Mouse (Mus musculus) neural tube, embryonic 14.5 days (tissue): ENCODE measurements around the gene Kcnc1. TPM values are rescaled to one million over a fixed set of nuclear protein-coding genes. Genes with fewer than 3 reads are reported as not detected.
A peak's percentile ranks its signal among the peaks of the same experiment; 100 is the strongest.

Experiments
- ATAC-seq: fragments of 200-750 bp; cut with Nextera tagmentation; 2 replicates; pipeline ENCODE4 v1.8.0; 2017; ENCODE audit warnings: low read depth, mild to moderate bottlenecking, moderate TSS enrichment, moderate library complexity
- H3K27ac ChIP-seq: fragments of 300-500 bp; sonication (generic); 2 replicates; pipeline ENCODE4 v1.5.1; 2014; ENCODE audit warnings: low read depth, mild to moderate bottlenecking, control low read depth, low read length, moderate library complexity, mixed read lengths
- H3K27me3 ChIP-seq: fragments of 300-500 bp; sonication (generic); 2 replicates; pipeline ENCODE4 v1.6.1; 2014; ENCODE audit warnings: low read length; ENCODE audit not compliant: control insufficient read depth, insufficient read depth
- H3K36me3 ChIP-seq: fragments of 300-500 bp; sonication (generic); 2 replicates; pipeline ENCODE4 v1.6.1; 2014; ENCODE audit warnings: low read length, mixed read lengths; ENCODE audit not compliant: control insufficient read depth, insufficient read depth
- H3K4me1 ChIP-seq: fragments of 300-500 bp; sonication (generic); 2 replicates; pipeline ENCODE4 v1.6.1; 2014; ENCODE audit warnings: low read length; ENCODE audit not compliant: control insufficient read depth, insufficient read depth
- H3K4me2 ChIP-seq: fragments of 300-500 bp; sonication (generic); 2 replicates; pipeline ENCODE4 v1.6.1; 2014; ENCODE audit warnings: mild to moderate bottlenecking, low read depth, low read length, control low read depth
- H3K4me3 ChIP-seq: fragments of 300-500 bp; sonication (generic); 2 replicates; pipeline ENCODE4 v1.5.1; 2014; ENCODE audit warnings: low read depth, low read length, control low read depth, mixed read lengths
- H3K9ac ChIP-seq: fragments of 300-500 bp; sonication (generic); replicated peaks from 2 replicates; pipeline ENCODE4 v1.6.1; 2014; ENCODE audit warnings: low read depth, mild to moderate bottlenecking, control low read depth, low read length, mixed read lengths
- H3K9me3 ChIP-seq: fragments of 300-500 bp; sonication (generic); 2 replicates; pipeline ENCODE4 v1.6.1; 2016; ENCODE audit warnings: low read length; ENCODE audit not compliant: control insufficient read depth
- WGBS: fragments of 180-500 bp; shearing (Covaris S2); extraction: QIAGEN DNeasy Blood & Tissue Kit; methylation state at CpG from one replicate; pipeline ENCODE4 v1.1.7; 2014; 5-methylcytosine and 5-hydroxymethylcytosine counted together
- polyA plus RNA-seq: library from polyadenylated mRNA; unstranded; fragments of >200 nt; fragmentation: Nextera tagmentation; extraction: Ambion mirVana; gene quantifications from 2 replicates; pipeline ENCODE4 v1.2.1, GENCODE M21; 2014

The Kcnc1 gene
- polyA plus RNA-seq, 1 experiment from 2014 or later, result 20.5 TPM

GRCm38 (mm10) chr7:46448922-46449645 lies 52.8 kb downstream of the Kcnc1 start:
- no peaks in the 10 kb centered on the region for H3K36me3 ChIP-seq
- H3K4me3 ChIP-seq, result no peak overlapping the region
- H3K4me1 ChIP-seq, result peaks cover 24% of the 10 kb centered on the region
- peak overlapping the region; percentile 67 for H3K27ac ChIP-seq
- H3K9me3 ChIP-seq, result no peaks in the 10 kb centered on the region
- H3K9ac ChIP-seq, result no peak overlapping the region
- H3K27me3 ChIP-seq, result no peaks in the 10 kb centered on the region
- WGBS, result 45% methylated on average over 6 of the region's 6 CpGs
- ATAC-seq, result peak; percentile 75
- H3K4me2 ChIP-seq, result no peak overlapping the region

DNA sequence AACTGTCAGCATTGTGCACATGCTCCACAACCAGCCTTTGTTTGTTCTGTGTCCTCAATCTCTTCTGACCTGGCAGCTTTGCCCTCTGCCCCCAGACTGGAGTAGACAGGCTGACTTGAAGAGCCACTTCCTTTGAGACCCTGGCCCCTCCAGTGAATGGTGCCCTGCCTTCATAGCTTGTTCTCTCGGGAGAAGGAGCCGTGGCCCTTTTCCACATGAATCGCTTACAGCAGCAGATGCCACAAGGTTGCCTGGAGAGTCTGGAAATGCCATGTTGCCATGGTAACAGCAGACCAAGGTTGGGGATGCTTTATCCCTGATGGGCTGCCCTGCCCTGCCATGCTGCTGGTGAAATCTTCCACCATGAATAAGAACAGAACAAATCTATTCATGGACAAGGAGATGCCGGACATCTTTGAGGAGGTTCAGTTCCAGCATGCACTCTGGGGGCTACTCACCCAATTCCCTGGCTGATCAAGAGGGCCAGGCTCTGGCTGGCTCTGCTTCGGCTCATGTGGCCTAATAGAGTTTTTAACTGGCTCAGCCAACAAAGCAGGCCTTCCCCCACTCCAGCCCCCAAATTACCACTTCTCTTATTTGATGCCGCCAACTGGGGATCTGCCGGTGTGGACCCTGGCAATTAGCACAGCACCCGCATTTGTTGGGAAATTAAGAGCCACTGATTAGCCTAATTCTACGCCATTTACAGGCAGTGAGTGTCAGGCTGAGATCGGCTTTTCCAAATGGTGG lies 57.8 kb downstream of the Kcnc1 start:
- Histone ChIP-seq H3K4me1 (peaks cover 20% of the 10 kb centered on the region), H3K4me2 (no peak overlapping the region), H3K27ac (peak overlapping the region; percentile 66), H3K27me3 (no peaks in the 10 kb centered on the region), H3K9ac (no peak overlapping the region), H3K4me3 (no peak overlapping the region), H3K36me3 (no peaks in the 10 kb centered on the region), H3K9me3 (no peaks in the 10 kb centered on the region)
- peak; percentile 91 for ATAC-seq
- 13% methylated on average over 10 of the region's 10 CpGs for WGBS

DNA sequence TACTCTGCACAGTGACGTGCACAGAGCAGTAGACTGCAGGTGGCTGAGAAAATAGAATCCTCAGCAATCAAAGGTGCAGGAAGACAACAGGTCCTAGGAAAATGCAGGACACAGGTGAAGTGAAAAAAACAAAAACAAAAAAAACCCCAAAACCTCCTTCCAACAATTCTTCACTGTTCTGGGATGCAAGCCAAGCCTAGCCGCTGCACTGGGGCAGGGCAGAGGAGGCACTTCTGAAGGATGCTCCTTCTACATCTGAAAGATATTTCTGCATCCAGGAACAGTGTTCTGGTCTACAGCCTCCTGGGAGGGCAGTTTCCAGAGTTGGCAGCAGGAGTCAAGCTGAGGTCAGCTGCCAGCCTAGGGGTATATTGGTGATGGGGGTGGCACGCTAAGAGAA lies 61.6 kb downstream of the Kcnc1 start:
- Histone ChIP-seq H3K9me3 (no peaks in the 10 kb centered on the region), H3K27me3 (no peaks in the 10 kb centered on the region), H3K36me3 (no peaks in the 10 kb centered on the region), H3K27ac (no peak overlapping the region), H3K4me3 (no peak overlapping the region), H3K9ac (no peak overlapping the region), H3K4me1 (peaks cover 14% of the 10 kb centered on the region), H3K4me2 (no peak overlapping the region)
- 63% methylated on average over 3 of the region's 3 CpGs for WGBS
- ATAC-seq, result no peak

GRCm38 (mm10) chr7:46459200-46459599 lies 62.9 kb downstream of the Kcnc1 start:
- peak; percentile 58; the same call in 1 of the 2 replicates for ATAC-seq
- no peak overlapping the region for H3K9ac ChIP-seq
- H3K27me3 ChIP-seq, result no peaks in the 10 kb centered on the region
- H3K36me3 ChIP-seq, result no peaks in the 10 kb centered on the region
- no peaks in the 10 kb centered on the region for H3K9me3 ChIP-seq
- H3K4me3 ChIP-seq, result no peak overlapping the region
- peak overlapping the region; percentile 55 for H3K27ac ChIP-seq
- H3K4me2 ChIP-seq, result no peak overlapping the region
- peaks cover 6% of the 10 kb centered on the region for H3K4me1 ChIP-seq
- 79% methylated on average over 2 of the region's 2 CpGs for WGBS

GRCm38 (mm10) chr7:46459605-46460245 lies 63.4 kb downstream of the Kcnc1 start:
- Histone ChIP-seq H3K4me2 (no peak overlapping the region), H3K36me3 (no peaks in the 10 kb centered on the region), H3K9me3 (no peaks in the 10 kb centered on the region), H3K27ac (peak overlapping the region; percentile 55), H3K4me3 (no peak overlapping the region), H3K27me3 (no peaks in the 10 kb centered on the region), H3K9ac (no peak overlapping the region), H3K4me1 (0 out of 2 replicates have a peak, but pooled peaks cover 3% of the 10 kb centered on the region)
- 83% methylated on average over 9 of the region's 9 CpGs for WGBS
- peak; percentile 67; the same call in 1 of the 2 replicates for ATAC-seq

GRCm38 (mm10) chr7:46462287-46462686 lies 66.0 kb downstream of the Kcnc1 start:
- Histone ChIP-seq H3K27ac (no peak overlapping the region), H3K27me3 (no peaks in the 10 kb centered on the region), H3K9me3 (no peaks in the 10 kb centered on the region), H3K4me1 (0 out of 2 replicates have a peak, but pooled peaks cover 3% of the 10 kb centered on the region), H3K9ac (no peak overlapping the region), H3K4me3 (no peak overlapping the region), H3K36me3 (no peaks in the 10 kb centered on the region), H3K4me2 (no peak overlapping the region)
- no peak for ATAC-seq
- 71% methylated on average over 8 of the region's 8 CpGs for WGBS

DNA sequence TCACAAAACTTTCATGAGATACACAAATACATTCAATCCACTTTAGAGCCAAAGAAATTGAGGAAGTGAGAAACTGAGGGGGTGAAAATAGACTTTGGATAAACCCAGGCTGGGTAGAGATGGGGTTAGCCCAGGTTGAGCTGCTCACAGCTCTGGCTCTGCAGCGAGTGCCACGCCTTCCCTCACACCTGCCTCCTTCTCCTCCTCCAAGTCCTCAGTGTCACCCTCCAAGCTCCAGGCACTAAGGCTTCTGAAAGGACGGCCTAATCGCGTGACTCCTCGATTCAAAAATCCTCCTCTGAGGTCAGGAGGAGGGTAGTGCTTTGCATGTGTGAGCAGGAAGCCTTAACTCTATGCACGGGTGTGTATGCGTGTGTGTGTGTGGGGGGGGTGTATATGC lies 66.8 kb downstream of the Kcnc1 start:
- no peak overlapping the region for H3K27ac ChIP-seq
- no peak overlapping the region for H3K4me3 ChIP-seq
- H3K4me1 ChIP-seq, result 0 out of 2 replicates have a peak, but pooled peaks cover 3% of the 10 kb centered on the region
- no peak for ATAC-seq
- H3K9me3 ChIP-seq, result no peaks in the 10 kb centered on the region
- H3K27me3 ChIP-seq, result no peaks in the 10 kb centered on the region
- H3K4me2 ChIP-seq, result no peak overlapping the region
- H3K9ac ChIP-seq, result no peak overlapping the region
- no peaks in the 10 kb centered on the region for H3K36me3 ChIP-seq
- WGBS, result 85% methylated on average over 8 of the region's 8 CpGs

DNA sequence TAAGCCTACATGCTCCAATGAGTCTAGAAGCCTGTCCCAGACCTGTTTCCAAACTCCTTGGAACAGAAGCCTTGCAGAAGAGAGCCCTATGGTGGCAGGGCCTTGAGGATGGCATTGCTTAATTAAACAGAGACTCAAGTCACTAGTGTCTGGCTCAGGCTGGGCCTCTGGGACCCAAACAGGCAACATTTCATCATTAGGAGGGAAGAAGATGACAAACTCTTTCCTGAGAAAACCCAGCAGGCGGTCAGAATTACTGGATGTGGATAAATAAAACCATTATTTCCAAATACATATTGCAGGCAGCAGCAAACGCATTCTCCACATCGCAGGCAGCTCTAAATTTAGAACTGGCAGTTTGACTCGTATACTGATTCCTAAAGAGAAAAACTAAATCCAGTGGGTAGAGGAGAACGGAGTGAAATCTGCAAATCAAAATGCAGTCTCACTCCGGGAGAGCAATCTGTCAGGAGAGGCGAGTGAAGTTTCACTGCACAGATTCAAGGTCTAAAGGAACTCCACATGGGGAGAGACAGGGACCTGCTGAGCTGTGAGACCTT lies 70.2 kb downstream of the Kcnc1 start:
- no peak for ATAC-seq
- H3K4me2 ChIP-seq, result no peak overlapping the region
- no peaks in the 10 kb centered on the region for H3K27me3 ChIP-seq
- no peak overlapping the region for H3K9ac ChIP-seq
- 64% methylated on average over 7 of the region's 7 CpGs for WGBS
- H3K27ac ChIP-seq, result no peak overlapping the region
- no peak overlapping the region for H3K4me3 ChIP-seq
- no peaks in the 10 kb centered on the region for H3K36me3 ChIP-seq
- no peaks in the 10 kb centered on the region for H3K9me3 ChIP-seq
- no peaks in the 10 kb centered on the region for H3K4me1 ChIP-seq
